Mouse (Mus musculus): ENCODE data around the gene Prkaa2. TPM values are rescaled to one million over a fixed set of nuclear protein-coding genes. Genes with fewer than 3 reads are reported as not detected.

The Prkaa2 gene
- polyA plus RNA-seq, 1 experiment from 2014 or later, result 18.4 TPM

- no peaks in the 10 kb centered on the region for H3K9me3 ChIP-seq (ENCODE audit: control insufficient read depth, low read length)
- H3K27ac ChIP-seq, result no peak overlapping the region
- no peak for ATAC-seq (ENCODE audit: low FRiP score)
- H3K36me3 ChIP-seq (replicated peaks; ENCODE audit: control insufficient read depth, insufficient read depth), result no peaks in the 10 kb centered on the region
- H3K4me3 ChIP-seq (replicated peaks; ENCODE audit: low read length), result no peak overlapping the region
- 96% methylated on average over 7 of the region's 7 CpGs for WGBS
- no peak for DNase-seq (ENCODE audit: low spot score)
- H3K27me3 ChIP-seq (ENCODE audit: control insufficient read depth, insufficient read depth, low read length), result no peaks in the 10 kb centered on the region
- 0 out of 2 replicates have a peak, but pooled peaks cover 3% of the 10 kb centered on the region for H3K4me1 ChIP-seq (replicated peaks; ENCODE audit: control insufficient read depth, insufficient read depth, low read length)
- H3K4me2 ChIP-seq (replicated peaks), result no peak overlapping the region
- no peak overlapping the region for H3K9ac ChIP-seq
These were observed 11.0 kb downstream of the Prkaa2 start for GRCm38 (mm10) chr4:105098660-105099059.

GRCm38 (mm10) chr4:105098158-105098557 is 11.5 kb downstream of the Prkaa2 start:
- Histone ChIP-seq H3K9ac (no peak overlapping the region), H3K27me3 (ENCODE audit: control insufficient read depth, insufficient read depth, low read length) (no peaks in the 10 kb centered on the region), H3K4me3 (replicated peaks; ENCODE audit: low read length) (no peak overlapping the region), H3K27ac (no peak overlapping the region), H3K9me3 (ENCODE audit: control insufficient read depth, low read length) (no peaks in the 10 kb centered on the region), H3K4me2 (replicated peaks) (no peak overlapping the region), H3K36me3 (replicated peaks; ENCODE audit: control insufficient read depth, insufficient read depth) (no peaks in the 10 kb centered on the region), H3K4me1 (replicated peaks; ENCODE audit: control insufficient read depth, insufficient read depth, low read length) (0 out of 2 replicates have a peak, but pooled peaks cover 3% of the 10 kb centered on the region)
- DNase-seq (ENCODE audit: low spot score) (no peak), ATAC-seq (ENCODE audit: low FRiP score) (no peak)
- 87% methylated on average over 8 of the region's 8 CpGs for WGBS

- WGBS, result 68% methylated on average over 5 of the region's 5 CpGs
- no peak for DNase-seq (ENCODE audit: low spot score)
- H3K27ac ChIP-seq, result no peak overlapping the region
- no peak overlapping the region for H3K4me2 ChIP-seq (replicated peaks)
- H3K4me1 ChIP-seq (replicated peaks; ENCODE audit: control insufficient read depth, insufficient read depth, low read length), result no peaks in the 10 kb centered on the region
- H3K4me3 ChIP-seq (replicated peaks; ENCODE audit: low read length), result no peak overlapping the region
- H3K36me3 ChIP-seq (replicated peaks; ENCODE audit: control insufficient read depth, insufficient read depth), result no peaks in the 10 kb centered on the region
- ATAC-seq (ENCODE audit: low FRiP score), result no peak
- H3K27me3 ChIP-seq (ENCODE audit: control insufficient read depth, insufficient read depth, low read length), result no peaks in the 10 kb centered on the region
- H3K9me3 ChIP-seq (ENCODE audit: control insufficient read depth, low read length), result no peaks in the 10 kb centered on the region
- H3K9ac ChIP-seq, result no peak overlapping the region
These were observed 14.4 kb downstream of the Prkaa2 start for GRCm38 (mm10) chr4:105095316-105095715.

- no peak overlapping the region for H3K4me3 ChIP-seq (replicated peaks; ENCODE audit: low read length)
- no peaks in the 10 kb centered on the region for H3K4me1 ChIP-seq (replicated peaks; ENCODE audit: control insufficient read depth, insufficient read depth, low read length)
- no peak overlapping the region for H3K4me2 ChIP-seq (replicated peaks)
- no peak overlapping the region for H3K9ac ChIP-seq
- no peak overlapping the region for H3K27ac ChIP-seq
- H3K27me3 ChIP-seq (ENCODE audit: control insufficient read depth, insufficient read depth, low read length), result no peaks in the 10 kb centered on the region
- DNase-seq (ENCODE audit: low spot score) (no peak), ATAC-seq (ENCODE audit: low FRiP score) (no peak)
- no peaks in the 10 kb centered on the region for H3K36me3 ChIP-seq (replicated peaks; ENCODE audit: control insufficient read depth, insufficient read depth)
- WGBS, result 72% methylated on average over 1 of the region's 1 CpGs
- no peaks in the 10 kb centered on the region for H3K9me3 ChIP-seq (ENCODE audit: control insufficient read depth, low read length)
These were observed 15.7 kb downstream of the Prkaa2 start for GRCm38 (mm10) chr4:105093951-105094350.

- Histone ChIP-seq H3K4me2 (replicated peaks) (no peak overlapping the region), H3K27ac (no peak overlapping the region), H3K4me1 (replicated peaks; ENCODE audit: control insufficient read depth, insufficient read depth, low read length) (no peaks in the 10 kb centered on the region), H3K4me3 (replicated peaks; ENCODE audit: low read length) (no peak overlapping the region), H3K27me3 (ENCODE audit: control insufficient read depth, insufficient read depth, low read length) (no peaks in the 10 kb centered on the region), H3K9ac (no peak overlapping the region), H3K9me3 (ENCODE audit: control insufficient read depth, low read length) (no peaks in the 10 kb centered on the region), H3K36me3 (replicated peaks; ENCODE audit: control insufficient read depth, insufficient read depth) (no peaks in the 10 kb centered on the region)
- ATAC-seq (ENCODE audit: low FRiP score) (no peak), DNase-seq (ENCODE audit: low spot score) (no peak)
- WGBS, result 91% methylated on average over 5 of the region's 5 CpGs
These were observed 19.3 kb downstream of the Prkaa2 start for GRCm38 (mm10) chr4:105090417-105090816.

- no peak overlapping the region for H3K9ac ChIP-seq
- 95% methylated on average over 7 of the region's 7 CpGs for WGBS
- ATAC-seq (ENCODE audit: low FRiP score) (no peak), DNase-seq (ENCODE audit: low spot score) (no peak)
- H3K27ac ChIP-seq, result no peak overlapping the region
- H3K4me3 ChIP-seq (replicated peaks; ENCODE audit: low read length), result no peak overlapping the region
- no peaks in the 10 kb centered on the region for H3K36me3 ChIP-seq (replicated peaks; ENCODE audit: control insufficient read depth, insufficient read depth)
- H3K27me3 ChIP-seq (ENCODE audit: control insufficient read depth, insufficient read depth, low read length), result no peaks in the 10 kb centered on the region
- no peak overlapping the region for H3K4me2 ChIP-seq (replicated peaks)
- H3K9me3 ChIP-seq (ENCODE audit: control insufficient read depth, low read length), result no peaks in the 10 kb centered on the region
- no peaks in the 10 kb centered on the region for H3K4me1 ChIP-seq (replicated peaks; ENCODE audit: control insufficient read depth, insufficient read depth, low read length)
These were observed 20.3 kb downstream of the Prkaa2 start for GRCm38 (mm10) chr4:105089386-105089785.

GRCm38 (mm10) chr4:105088671-105089070 is 21.0 kb downstream of the Prkaa2 start:
- 76% methylated on average over 2 of the region's 2 CpGs for WGBS
- Histone ChIP-seq H3K4me1 (replicated peaks; ENCODE audit: control insufficient read depth, insufficient read depth, low read length) (no peaks in the 10 kb centered on the region), H3K36me3 (replicated peaks; ENCODE audit: control insufficient read depth, insufficient read depth) (no peaks in the 10 kb centered on the region), H3K27me3 (ENCODE audit: control insufficient read depth, insufficient read depth, low read length) (no peaks in the 10 kb centered on the region), H3K9ac (no peak overlapping the region), H3K4me2 (replicated peaks) (no peak overlapping the region), H3K27ac (no peak overlapping the region), H3K9me3 (ENCODE audit: control insufficient read depth, low read length) (no peaks in the 10 kb centered on the region), H3K4me3 (replicated peaks; ENCODE audit: low read length) (no peak overlapping the region)
- DNase-seq (ENCODE audit: low spot score) (no peak), ATAC-seq (ENCODE audit: low FRiP score) (no peak)

- no peak overlapping the region for H3K4me2 ChIP-seq (replicated peaks)
- no peak overlapping the region for H3K9ac ChIP-seq
- no peaks in the 10 kb centered on the region for H3K9me3 ChIP-seq (ENCODE audit: control insufficient read depth, low read length)
- DNase-seq (ENCODE audit: low spot score), result no peak
- H3K4me3 ChIP-seq (replicated peaks; ENCODE audit: low read length), result no peak overlapping the region
- H3K4me1 ChIP-seq (replicated peaks; ENCODE audit: control insufficient read depth, insufficient read depth, low read length), result no peaks in the 10 kb centered on the region
- H3K27me3 ChIP-seq (ENCODE audit: control insufficient read depth, insufficient read depth, low read length), result no peaks in the 10 kb centered on the region
- no peak for ATAC-seq (ENCODE audit: low FRiP score)
- H3K36me3 ChIP-seq (replicated peaks; ENCODE audit: control insufficient read depth, insufficient read depth), result no peaks in the 10 kb centered on the region
- WGBS, result 84% methylated on average over 6 of the region's 6 CpGs
- H3K27ac ChIP-seq, result no peak overlapping the region
These were observed 33.5 kb downstream of the Prkaa2 start for GRCm38 (mm10) chr4:105076152-105076551.

GRCm38 (mm10) chr4:105071761-105072427 is 37.8 kb downstream of the Prkaa2 start:
- Histone ChIP-seq H3K4me1 (replicated peaks; ENCODE audit: control insufficient read depth, insufficient read depth, low read length) (no peaks in the 10 kb centered on the region), H3K9me3 (ENCODE audit: control insufficient read depth, low read length) (no peaks in the 10 kb centered on the region), H3K4me2 (replicated peaks) (no peak overlapping the region), H3K27ac (no peak overlapping the region), H3K9ac (no peak overlapping the region), H3K36me3 (replicated peaks; ENCODE audit: control insufficient read depth, insufficient read depth) (no peaks in the 10 kb centered on the region), H3K27me3 (ENCODE audit: control insufficient read depth, insufficient read depth, low read length) (no peaks in the 10 kb centered on the region), H3K4me3 (replicated peaks; ENCODE audit: low read length) (no peak overlapping the region)
- no peak for DNase-seq (ENCODE audit: low spot score)
- WGBS, result 96% methylated on average over 3 of the region's 3 CpGs
- no peak for ATAC-seq (ENCODE audit: low FRiP score)

- Histone ChIP-seq H3K4me3 (replicated peaks; ENCODE audit: low read length) (no peak overlapping the region), H3K27me3 (ENCODE audit: control insufficient read depth, insufficient read depth, low read length) (no peaks in the 10 kb centered on the region), H3K4me1 (replicated peaks; ENCODE audit: control insufficient read depth, insufficient read depth, low read length) (no peaks in the 10 kb centered on the region), H3K36me3 (replicated peaks; ENCODE audit: control insufficient read depth, insufficient read depth) (no peaks in the 10 kb centered on the region), H3K4me2 (replicated peaks) (no peak overlapping the region), H3K27ac (no peak overlapping the region), H3K9me3 (ENCODE audit: control insufficient read depth, low read length) (no peaks in the 10 kb centered on the region), H3K9ac (no peak overlapping the region)
- peak; percentile 67 for DNase-seq (ENCODE audit: low spot score)
- 30% methylated on average over 3 of the region's 3 CpGs for WGBS
- ATAC-seq (ENCODE audit: low FRiP score), result no peak; the same call in 1 of the 2 replicates
These were observed 38.7 kb downstream of the Prkaa2 start for GRCm38 (mm10) chr4:105070982-105071381.

Measured in hindbrain, embryonic 14.5 days (tissue).